Mouse (Mus musculus): ENCODE results near the gene Trim38. TPM values are rescaled to one million over a fixed set of nuclear protein-coding genes. Genes with fewer than 3 reads are reported as not detected.

Gene Trim38
- total RNA-seq, 2 experiments from 2014 or later: not detected

GRCm38 (mm10) chr13:23799405-23799804 is 29.7 kb downstream of the Trim38 start:
- intact Hi-C loops (cut with DNase I): no loop called here
- no peak for DNase-seq (ENCODE audit: low spot score in 2 of 2)

- DNase-seq (ENCODE audit: low spot score in 2 of 2): no peak
- intact Hi-C loops (cut with DNase I): no loop called here
These were observed 34.8 kb downstream of the Trim38 start for GRCm38 (mm10) chr13:23804532-23804931.

GRCm38 (mm10) chr13:23806422-23807052 is 36.8 kb downstream of the Trim38 start, which contains the start of gene Slc17a2:
Gene Slc17a2 (plus strand): TSS chr13:23806993.
- no peak for DNase-seq (ENCODE audit: low spot score in 2 of 2)
- intact Hi-C loops (cut with DNase I): no loop called here

- intact Hi-C loops (cut with DNase I): no loop called here
- DNase-seq (ENCODE audit: low spot score in 2 of 2): no peak
These were observed 46.4 kb downstream of the Trim38 start for GRCm38 (mm10) chr13:23816148-23816547.

- DNase-seq (ENCODE audit: low spot score in 2 of 2): no peak
- intact Hi-C loops (cut with DNase I): no loop called here
These were observed 50.6 kb downstream of the Trim38 start for GRCm38 (mm10) chr13:23820179-23820940.

- no peak for DNase-seq (ENCODE audit: low spot score in 2 of 2)
- intact Hi-C loops (cut with DNase I): no loop called here
These were observed 52.5 kb downstream of the Trim38 start for GRCm38 (mm10) chr13:23822213-23822612.

- intact Hi-C loops (cut with DNase I): no loop called here
- DNase-seq (ENCODE audit: low spot score in 2 of 2): no peak
These were observed 56.9 kb downstream of the Trim38 start for GRCm38 (mm10) chr13:23826606-23827005.

GRCm38 (mm10) chr13:23833053-23833452 is 63.3 kb downstream of the Trim38 start:
- peak; percentile 10 to 16 for DNase-seq (ENCODE audit: low spot score in 2 of 2)
- intact Hi-C loops (cut with DNase I): loop anchor here (5.0 to 10.0 kb wide), 4 partner anchors 49 to 484 kb away; no protein-coding TSS in a partner anchor

- intact Hi-C loops (cut with DNase I): loop anchor here (5.0 to 10.0 kb wide), 4 partner anchors 47 to 482 kb away; no protein-coding TSS in a partner anchor
- no peak for DNase-seq (ENCODE audit: low spot score in 2 of 2)
These were observed 65.1 kb downstream of the Trim38 start for GRCm38 (mm10) chr13:23834836-23835235.

GRCm38 (mm10) chr13:23836630-23837029 is 66.9 kb downstream of the Trim38 start:
- intact Hi-C loops (cut with DNase I): loop anchor here (10.0 kb wide), 1 partner anchor 178 kb away; no protein-coding TSS in a partner anchor
- DNase-seq (ENCODE audit: low spot score in 2 of 2): no peak

GRCm38 (mm10) chr13:23839308-23839707 is 69.6 kb downstream of the Trim38 start, which contains the start of gene Slc17a3:
Gene Slc17a3 (plus strand): TSS chr13:23839434.
- no peak for DNase-seq (ENCODE audit: low spot score in 2 of 2)
- intact Hi-C loops (cut with DNase I): loop anchor here (10.0 kb wide), 1 partner anchor 175 kb away; no protein-coding TSS in a partner anchor

Small RNAs within 50 kb of the gene (microRNA-seq; reads per million reads assigned to microRNA genes)
- gene Gm44314: not detected
- not detected for gene Gm44484

Other genes with a start within 250 kb of the Trim38 start
- 100 to 1,000 TPM; 319 to 326 TPM for gene Hist1h4h, start 238.9 kb upstream of the Trim38 start, total RNA-seq (2021)
- gene Hist1h2af, start 236.0 kb upstream of the Trim38 start, total RNA-seq (2021): 1 to 10 TPM; 6.2 to 7.0 TPM
- gene Hist1h3g, start 234.5 kb upstream of the Trim38 start, total RNA-seq (2021): 1 to 10 TPM; 3.6 to 4.6 TPM
- 1 to 10 TPM in 1 of 2 experiments, under 1 TPM in 1; 0.79 to 1.2 TPM for gene Hist1h2bh, start 226.5 kb upstream of the Trim38 start, total RNA-seq (2021)
- 10 to 100 TPM; 17.9 to 18.2 TPM for gene Hist1h3f, start 225.9 kb upstream of the Trim38 start, total RNA-seq (2021)
- gene Hist1h4f, start 218.3 kb upstream of the Trim38 start, total RNA-seq (2021): 100 to 1,000 TPM; 173 to 184 TPM
- 1 to 10 TPM; 4.7 to 6.5 TPM for gene Hist1h1d, start 216.7 kb upstream of the Trim38 start, total RNA-seq (2021)
- gene Hist1h3e, start 207.5 kb upstream of the Trim38 start, total RNA-seq (2021): 10 to 100 TPM; 46.6 to 51.6 TPM
- gene Hist1h2ae, start 198.7 kb upstream of the Trim38 start, total RNA-seq (2021): 1 to 10 TPM; 6.2 to 7.8 TPM
- gene Hist1h2bg, start 198.5 kb upstream of the Trim38 start, total RNA-seq (2021): 10 to 100 TPM; 86.3 to 99.7 TPM
- gene Hist1h2bf, start 195.7 kb upstream of the Trim38 start, total RNA-seq (2021): 10 to 100 TPM; 20.6 to 28.9 TPM
- gene Hist1h2ad, start 195.5 kb upstream of the Trim38 start, total RNA-seq (2021): 1 to 10 TPM; 3.1 to 8.2 TPM
- 10 to 100 TPM in 1 of 2 experiments, 1 to 10 TPM in 1; 7.7 to 10.8 TPM for gene Hist1h3d, start 194.2 kb upstream of the Trim38 start, total RNA-seq (2021)
- gene Hist1h4d, start 188.3 kb upstream of the Trim38 start, total RNA-seq (2021): 100 to 1,000 TPM; 160 to 166 TPM
- 1 to 10 TPM; 7.0 to 7.4 TPM for gene Hist1h2be, start 148.8 kb upstream of the Trim38 start, total RNA-seq (2021)
- gene Hist1h1e, start 147.4 kb upstream of the Trim38 start, total RNA-seq (2021): 10 to 100 TPM; 70.8 to 73.2 TPM
- 1 to 10 TPM; 2.5 to 2.9 TPM for gene Hist1h2ac, start 86.0 kb upstream of the Trim38 start, total RNA-seq (2021)
- gene Hist1h2bc, start 85.7 kb upstream of the Trim38 start, total RNA-seq (2021): 10 to 100 TPM; 32.1 to 33.8 TPM
- not detected for gene Hist1h1t, start 74.1 kb upstream of the Trim38 start, total RNA-seq (2021)
- gene Hist1h4c, start 71.5 kb upstream of the Trim38 start, total RNA-seq (2021): 100 to 1,000 TPM; 107 to 117 TPM
- 1 to 10 TPM; 2.4 to 3.7 TPM for gene Hfe, start 59.1 kb upstream of the Trim38 start, total RNA-seq (2021)
- 10 to 100 TPM; 68.2 to 74.7 TPM for gene Hist1h1c, start 31.1 kb upstream of the Trim38 start, total RNA-seq (2021)
- 1 to 10 TPM; 1.9 to 2.6 TPM for gene Hist1h3c, start 24.3 kb upstream of the Trim38 start, total RNA-seq (2021)
- gene Hist1h2bb, start 23.2 kb upstream of the Trim38 start, total RNA-seq (2021): 10 to 100 TPM; 17.9 to 19.8 TPM
- gene Hist1h2ab, start 18.8 kb upstream of the Trim38 start, total RNA-seq (2021): 10 to 100 TPM; 28.3 to 44.5 TPM
- 10 to 100 TPM in 1 of 2 experiments, 1 to 10 TPM in 1; 9.7 to 14.5 TPM for gene Hist1h3b, start 17.6 kb upstream of the Trim38 start, total RNA-seq (2021)
- 10 to 100 TPM; 87.5 to 90.3 TPM for gene Hist1h4b, start 12.9 kb upstream of the Trim38 start, total RNA-seq (2021)
- gene Hist1h4a, start 8.7 kb upstream of the Trim38 start, total RNA-seq (2021): 10 to 100 TPM; 62.2 to 71.7 TPM
- gene Hist1h3a, start 7.5 kb upstream of the Trim38 start, total RNA-seq (2021): 10 to 100 TPM; 41.3 to 42.8 TPM
- gene Hist1h1a, start 6.2 kb upstream of the Trim38 start, total RNA-seq (2021): 10 to 100 TPM; 26.1 to 28.4 TPM
- gene Slc17a2, start 37.1 kb downstream of the Trim38 start, total RNA-seq (2021): not detected
- gene Slc17a3, start 69.5 kb downstream of the Trim38 start, total RNA-seq (2021): not detected
- gene Slc17a1, start 97.8 kb downstream of the Trim38 start, total RNA-seq (2021): not detected
- gene Slc17a4, start 145.1 kb downstream of the Trim38 start, total RNA-seq (2021): not detected
- not detected for gene Hist1h2ba, start 164.2 kb downstream of the Trim38 start, total RNA-seq (2021)
- gene Hist1h2aa, start 164.5 kb downstream of the Trim38 start, total RNA-seq (2021): not detected
- 1 to 10 TPM in 1 of 2 experiments, not detected in 1; 1.0 TPM for gene Scgn, start 221.3 kb downstream of the Trim38 start, total RNA-seq (2021)

All from left cerebral cortex, postnatal 36 days (tissue).